Mouse (Mus musculus) A20 (cell line): ENCODE results near the gene Kbtbd4.

Source experiments
- DNase-seq: peaks from one replicate; pipeline ENCODE4 v3.0.0-alpha.2; 2011; ENCODE audit warnings: low read depth, low spot score

Kbtbd4 gene

DNA sequence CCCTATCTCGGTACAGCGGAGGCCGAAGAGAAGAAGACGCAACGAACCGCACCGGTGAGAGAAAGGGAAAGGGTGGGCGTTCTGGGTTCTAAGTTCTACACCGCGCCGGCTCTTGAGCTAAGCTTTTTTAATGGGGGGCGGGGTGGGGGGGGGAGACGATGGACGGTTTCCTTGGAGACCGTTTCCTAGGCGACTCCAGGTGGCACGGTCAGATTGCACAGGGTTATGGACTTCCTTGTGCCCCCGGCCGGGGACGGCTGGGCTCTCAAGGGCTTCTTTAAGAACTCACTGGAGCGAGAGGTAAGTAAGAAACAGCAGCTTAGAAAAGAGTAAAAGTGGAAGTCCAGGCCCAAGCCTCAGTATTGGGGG is 300 bp downstream of the Kbtbd4 start:
- DNase-seq = no peak

GRCm38 (mm10) chr2:90906721-90907120 is 2.2 kb downstream of the Kbtbd4 start:
- no peak for DNase-seq

DNA sequence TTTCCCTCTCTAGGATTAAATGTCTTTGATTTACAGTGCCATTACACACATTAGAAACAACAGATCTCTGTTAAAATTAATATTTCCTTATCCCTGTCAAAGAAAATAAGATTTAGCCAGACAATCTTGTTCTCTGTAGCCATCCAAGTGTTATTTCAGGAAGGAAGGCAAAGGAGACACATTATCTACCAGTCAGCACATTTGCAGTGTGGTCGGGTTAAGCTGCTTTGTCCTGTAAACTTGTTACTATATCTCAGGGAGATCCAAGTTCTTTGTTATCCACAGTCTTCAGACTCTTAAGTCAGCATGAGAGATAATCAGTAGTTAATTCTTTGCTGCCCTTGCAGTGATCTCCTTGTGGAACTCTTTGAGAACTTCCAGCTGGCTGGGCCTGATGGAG is 6.3 kb downstream of the Kbtbd4 start:
- DNase-seq = no peak

DNA sequence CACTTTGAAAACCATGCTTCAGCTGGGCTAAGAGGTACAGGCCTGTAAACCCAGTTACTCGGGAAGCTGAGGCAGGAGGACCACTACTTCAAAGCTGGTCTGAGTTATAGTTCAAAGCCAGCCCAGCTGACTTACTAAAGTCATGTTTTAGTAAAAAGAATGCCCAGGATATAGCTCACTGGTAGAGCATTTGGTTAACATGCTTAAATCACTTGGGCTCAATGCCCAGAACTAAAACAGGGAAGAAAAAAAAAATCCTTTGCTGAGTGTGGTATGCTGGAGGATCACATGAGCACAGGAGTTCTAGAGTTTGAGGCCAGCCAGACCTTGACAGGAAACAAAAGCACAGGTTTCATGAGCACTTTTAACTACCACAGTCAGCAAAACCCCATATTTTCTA is 7.1 kb downstream of the Kbtbd4 start:
- no peak for DNase-seq

DNA sequence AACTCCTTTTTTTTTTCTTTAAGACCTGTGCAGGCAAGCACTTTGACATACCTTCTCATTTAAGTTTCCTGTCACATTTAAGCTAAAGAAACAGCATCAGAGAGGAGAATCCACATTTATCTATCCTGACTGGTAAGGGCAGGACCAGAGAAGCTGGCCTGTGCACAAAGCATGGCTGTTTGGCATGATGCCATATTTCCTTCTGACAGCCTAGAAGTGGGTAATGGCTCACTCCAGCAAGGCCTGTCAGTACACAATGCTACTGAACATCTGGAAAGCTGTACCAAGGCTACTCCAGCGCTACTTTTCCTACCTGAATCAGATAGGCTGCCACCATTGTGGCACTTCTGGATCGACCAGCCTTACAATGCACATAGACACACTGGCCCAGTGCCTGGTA is 9.1 kb downstream of the Kbtbd4 start:
- no peak for DNase-seq

- DNase-seq = peak; percentile 45
Measured at GRCm38 (mm10) chr2:90915516-90915915, 11.0 kb downstream of the Kbtbd4 start.

GRCm38 (mm10) chr2:90916560-90917232 is 12.2 kb downstream of the Kbtbd4 start:
- no peak for DNase-seq

GRCm38 (mm10) chr2:90917233-90917998 is 12.9 kb downstream of the Kbtbd4 start:
- peak; percentile 81 for DNase-seq

- peak; percentile 30 for DNase-seq
Measured at GRCm38 (mm10) chr2:90917999-90918698, 13.6 kb downstream of the Kbtbd4 start.

GRCm38 (mm10) chr2:90921178-90921577 is 16.6 kb downstream of the Kbtbd4 start:
- no peak for DNase-seq

DNA sequence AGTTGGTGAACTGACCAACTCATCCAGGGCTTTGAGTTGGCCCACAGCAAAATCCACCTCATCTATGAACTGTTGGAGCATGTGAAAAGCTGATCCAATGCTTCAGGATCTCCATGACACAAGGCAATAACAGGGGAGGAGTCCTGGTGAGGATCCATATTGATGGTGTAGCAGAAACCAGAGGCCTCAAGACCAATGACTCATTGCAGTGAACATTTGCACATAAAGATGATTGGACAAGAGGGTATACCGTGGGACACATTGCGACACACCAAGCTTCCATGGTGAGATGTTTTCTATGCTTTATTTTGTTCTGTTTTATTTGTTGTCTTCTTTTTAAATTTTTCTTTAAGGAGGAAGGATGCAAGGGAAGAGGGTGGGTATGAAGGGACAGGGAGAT is 18.1 kb downstream of the Kbtbd4 start:
- no peak for DNase-seq

DNA sequence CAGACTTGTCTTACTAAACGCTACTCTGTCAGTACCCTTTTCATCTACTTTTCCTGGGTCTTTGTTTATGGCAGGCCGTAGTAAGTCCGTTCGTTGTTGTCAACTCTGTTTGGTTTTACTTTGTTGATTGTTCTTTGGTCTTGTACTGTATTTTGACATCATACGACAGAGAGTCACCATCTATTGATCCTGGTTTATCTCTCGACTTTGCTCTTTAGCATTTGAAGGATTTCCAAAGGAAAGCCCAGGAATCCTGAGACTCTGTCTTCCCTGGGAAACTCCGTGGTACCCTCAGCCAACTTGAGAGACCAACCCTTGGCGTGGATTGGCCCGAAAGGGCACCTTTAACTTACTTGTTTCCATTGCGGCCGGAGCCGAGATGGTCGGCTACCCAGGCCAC is 24.0 kb downstream of the Kbtbd4 start:
- DNase-seq = no peak

DNA sequence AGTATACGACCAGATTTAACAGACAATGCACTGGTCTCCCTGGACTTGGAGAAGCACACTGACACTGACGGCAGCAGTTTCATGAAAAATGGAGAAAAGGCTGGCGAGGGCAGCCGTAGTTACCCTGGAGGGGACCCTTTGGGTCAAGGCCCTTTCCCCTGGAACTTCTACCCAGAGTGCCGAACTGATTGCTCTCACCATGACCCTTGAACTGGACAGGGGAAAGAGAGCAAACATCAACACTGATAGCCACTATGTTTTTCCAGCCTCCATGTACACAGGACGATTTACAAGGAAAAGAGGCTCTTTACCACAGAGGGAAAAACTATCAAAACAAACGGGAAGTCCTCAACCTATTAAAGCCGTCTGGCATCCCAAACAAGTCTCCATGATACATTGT is 27.3 kb downstream of the Kbtbd4 start:
- DNase-seq = no peak

DNA sequence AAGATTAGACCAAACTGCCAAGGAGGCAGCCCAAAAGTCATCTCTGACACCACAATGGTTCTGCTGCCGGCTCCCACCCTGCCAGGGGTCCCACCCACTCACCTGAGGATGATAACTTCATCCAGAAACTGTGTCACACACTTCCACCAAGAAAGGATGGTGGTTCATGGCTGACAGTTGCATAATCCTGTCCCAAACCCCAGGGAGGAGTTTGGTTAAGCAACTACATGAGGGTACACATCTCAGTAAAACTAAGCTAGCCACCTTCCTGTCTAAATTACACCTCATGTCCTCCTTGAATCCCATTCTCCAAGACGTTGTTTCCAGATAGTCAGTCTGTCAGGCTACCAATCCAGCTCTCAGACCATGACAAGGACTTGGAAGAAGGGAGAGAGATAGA is 27.7 kb downstream of the Kbtbd4 start:
- DNase-seq = no peak

DNA sequence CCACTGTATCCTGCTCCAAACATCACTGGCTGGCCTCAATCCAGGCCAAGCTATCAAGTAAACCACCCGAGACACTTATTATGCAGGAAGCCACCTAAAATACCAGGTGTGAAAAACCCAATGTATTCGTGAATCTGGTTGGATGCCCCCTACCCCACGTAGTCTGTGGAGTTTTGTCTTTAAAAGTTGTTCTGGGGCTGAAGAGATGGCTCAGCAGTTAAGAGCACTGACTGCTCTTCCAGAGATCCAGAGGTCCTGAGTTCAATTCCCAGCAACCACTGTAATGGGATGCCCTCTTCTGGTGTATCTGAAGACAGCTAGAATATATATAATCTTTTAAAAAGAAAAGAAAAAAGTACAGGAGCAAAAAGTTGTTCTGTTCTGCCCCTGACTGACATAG is 33.8 kb downstream of the Kbtbd4 start:
- DNase-seq = no peak

DNA sequence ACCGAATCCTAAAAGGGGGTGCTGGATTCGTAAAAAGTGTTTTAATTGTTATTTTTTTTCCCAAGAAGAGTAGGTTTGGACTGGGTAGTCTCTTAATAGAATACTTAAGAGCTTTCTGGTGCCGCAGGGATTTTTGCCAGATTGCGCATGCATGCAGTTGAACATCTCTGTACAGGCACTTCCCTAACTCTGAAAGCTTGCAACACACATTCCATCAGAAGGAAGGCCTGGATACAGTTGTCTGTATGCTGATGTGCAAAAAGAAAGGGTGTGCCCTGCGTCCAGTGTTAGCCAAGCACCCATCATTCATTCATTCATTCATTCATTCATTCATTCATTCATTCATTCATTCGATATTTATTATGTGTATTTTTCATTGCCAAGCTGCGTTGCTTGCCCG is 35.2 kb downstream of the Kbtbd4 start:
- DNase-seq = no peak

DNA sequence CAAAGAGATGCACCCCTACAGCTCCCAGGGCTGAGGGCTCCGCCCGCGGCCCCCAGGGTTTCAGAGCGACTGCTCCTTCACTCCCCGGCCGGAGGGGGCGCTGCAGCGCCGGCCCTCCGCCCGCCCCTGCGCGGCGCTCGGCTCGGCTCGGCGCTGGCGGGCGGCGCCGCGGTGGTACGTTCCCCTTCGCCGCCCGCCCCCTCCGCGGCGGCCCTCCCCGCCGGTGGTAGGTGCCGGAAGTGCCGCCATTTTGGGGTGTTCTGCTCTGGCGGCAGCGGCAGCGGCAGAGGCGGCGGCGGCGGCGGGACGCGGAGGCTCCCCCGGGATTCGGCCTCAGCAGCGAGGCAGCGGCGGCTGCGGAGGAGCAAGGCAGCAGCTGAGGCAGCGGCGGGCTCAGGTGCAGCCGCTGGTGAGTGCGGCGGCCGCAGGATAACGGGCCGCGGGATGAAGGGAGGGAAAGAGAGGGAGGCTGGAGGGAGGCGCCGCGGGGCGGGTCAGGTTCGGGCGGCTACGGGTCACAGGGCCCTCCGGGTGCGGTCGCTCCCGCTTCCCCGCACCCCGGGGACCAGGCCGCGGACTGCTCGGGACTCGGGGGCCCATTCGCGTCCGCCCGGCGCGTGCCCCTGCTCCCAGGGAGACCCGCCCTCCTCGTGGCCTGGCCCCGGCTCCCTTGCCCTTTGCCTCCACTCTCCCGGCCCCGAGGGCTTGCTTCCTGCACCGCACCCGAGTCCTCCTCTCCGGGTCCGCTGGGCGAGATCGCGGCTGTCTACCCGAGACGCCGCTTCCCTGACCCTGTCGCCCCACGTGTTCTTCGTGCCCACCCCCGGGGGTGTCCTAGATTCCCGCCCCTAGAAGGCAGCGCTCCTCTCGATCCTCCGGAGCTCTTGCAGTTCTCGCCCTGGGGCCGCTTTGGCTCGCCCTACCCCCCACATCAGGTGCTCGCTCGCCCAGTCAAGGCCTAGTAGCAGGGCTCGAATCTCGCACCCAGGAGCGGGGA is 36.0 kb downstream of the Kbtbd4 start, which contains the start of gene Celf1:
TSS of gene Celf1 (plus strand) at position 150 of the 997 bp plus-strand sequence.
- DNase-seq = peak; percentile 90

DNA sequence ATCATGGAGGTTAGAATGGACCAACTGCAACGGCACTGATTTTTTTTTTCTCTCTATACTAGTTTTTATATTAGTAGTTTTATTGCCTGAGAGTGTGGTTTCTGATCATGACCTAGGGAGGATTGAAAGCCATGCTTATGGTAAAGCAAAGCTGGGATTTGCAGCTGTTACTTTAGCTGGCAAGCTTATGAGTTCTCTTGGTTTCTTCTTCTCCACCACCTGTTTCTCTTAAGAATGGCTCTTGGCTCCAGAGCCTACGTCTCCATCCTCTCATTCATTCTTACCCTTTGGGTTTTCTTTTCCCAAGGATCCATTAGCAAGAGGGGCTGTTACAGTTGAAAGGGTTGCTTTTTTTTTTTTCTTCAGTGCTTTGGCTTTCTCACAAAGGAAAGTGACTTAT is 37.2 kb downstream of the Kbtbd4 start:
- DNase-seq = no peak

- DNase-seq = no peak
Measured at GRCm38 (mm10) chr2:90950149-90950548, 45.6 kb downstream of the Kbtbd4 start.

- no peak for DNase-seq
Measured at GRCm38 (mm10) chr2:90950582-90951194, 46.1 kb downstream of the Kbtbd4 start.

DNA sequence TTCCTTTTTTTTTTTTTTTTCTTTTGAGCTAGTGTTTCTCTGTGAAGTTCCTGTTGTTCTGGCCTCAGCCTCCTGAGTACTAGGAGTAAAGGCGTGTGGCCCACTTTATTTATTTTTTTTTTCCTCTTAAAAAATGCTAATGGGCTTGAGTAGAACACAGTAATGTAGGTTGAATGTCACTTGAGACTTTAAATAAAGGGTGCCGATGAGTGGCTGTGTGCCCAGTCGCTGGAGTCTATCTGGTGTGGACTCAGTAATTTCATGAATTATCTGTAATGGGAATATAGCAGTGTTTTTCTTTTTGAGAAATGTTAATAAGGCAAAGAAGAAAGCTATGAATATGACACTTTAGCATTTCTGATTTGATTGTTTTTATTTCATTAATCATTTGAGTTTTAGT is 48.9 kb downstream of the Kbtbd4 start:
- DNase-seq = no peak
